Mouse (Mus musculus): ENCODE results near the gene 4930447C04Rik.

DNA sequence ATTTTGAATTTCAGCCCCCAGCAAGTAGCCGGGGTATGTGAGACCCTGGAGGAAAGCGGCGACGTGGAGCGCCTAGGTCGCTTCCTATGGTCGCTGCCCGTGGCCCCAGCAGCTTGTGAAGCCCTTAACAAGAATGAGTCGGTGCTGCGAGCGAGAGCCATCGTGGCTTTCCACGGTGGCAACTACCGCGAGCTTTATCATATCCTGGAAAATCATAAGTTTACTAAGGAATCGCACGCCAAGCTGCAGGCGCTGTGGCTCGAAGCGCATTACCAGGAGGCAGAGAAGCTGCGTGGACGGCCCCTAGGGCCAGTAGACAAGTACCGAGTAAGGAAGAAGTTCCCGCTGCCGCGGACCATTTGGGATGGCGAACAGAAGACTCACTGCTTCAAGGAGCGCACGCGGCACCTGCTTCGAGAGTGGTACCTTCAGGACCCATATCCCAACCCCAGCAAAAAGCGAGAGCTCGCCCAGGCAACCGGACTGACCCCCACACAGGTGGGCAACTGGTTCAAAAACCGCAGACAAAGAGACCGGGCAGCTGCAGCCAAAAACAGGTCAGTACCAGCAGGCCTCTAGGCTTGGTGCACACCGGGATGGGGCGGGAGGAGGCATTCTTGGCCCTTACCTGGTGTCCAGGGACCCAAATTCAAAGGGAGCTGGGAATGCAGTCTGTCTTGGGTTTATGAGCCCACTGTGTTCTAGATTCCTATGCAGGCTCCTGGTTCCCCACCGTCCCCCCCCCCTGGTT lies at the start of gene 4930447C04Rik:
- no peak for TF ChIP-seq POLR2A (IDR thresholded peaks at IDR 0.05; ENCODE audit: borderline replicate concordance, extremely low read depth, insufficient read depth, insufficient read length, poor library complexity, severe bottlenecking)
- TF ChIP-seq CTCF (IDR thresholded peaks at IDR 0.05; ENCODE audit: borderline replicate concordance, extremely low read depth, insufficient read depth, insufficient read length) = no peak

All from brain, embryonic 14.5 days (tissue).